Mouse (Mus musculus): ENCODE results near the gene Stk11.
A peak's percentile ranks its signal among the peaks of the same experiment; 100 is the strongest.
"Not testable (repeated sequence)": the region's sequence is repeated elsewhere in the genome, so short reads cannot be mapped to it uniquely, and the experiment has no call there.

Stk11 gene

GRCm38 (mm10) chr10:80159561-80160454 lies 44.2 kb downstream of the Stk11 start:
- DNase-seq: peak; percentile 99

GRCm38 (mm10) chr10:80160455-80161371 lies 45.1 kb downstream of the Stk11 start:
- DNase-seq: peak; percentile 64

GRCm38 (mm10) chr10:80161522-80162242 lies 46.1 kb downstream of the Stk11 start:
- DNase-seq: no peak

- DNase-seq: no peak
Observed at GRCm38 (mm10) chr10:80162243-80162608, 46.6 kb downstream of the Stk11 start.

- no peak for DNase-seq
Observed at GRCm38 (mm10) chr10:80162716-80163299, 47.2 kb downstream of the Stk11 start.

GRCm38 (mm10) chr10:80163721-80164120 lies 48.1 kb downstream of the Stk11 start:
- no peak for DNase-seq

GRCm38 (mm10) chr10:80164161-80164997 lies 48.8 kb downstream of the Stk11 start:
- peak; percentile 53 for DNase-seq

- peak; percentile 94 for DNase-seq
Observed at GRCm38 (mm10) chr10:80164998-80165344, 49.4 kb downstream of the Stk11 start.

- DNase-seq: no peak
Observed at GRCm38 (mm10) chr10:80165392-80166128, 50.0 kb downstream of the Stk11 start, which contains the start of gene Cirbp. Cirbp (plus strand) TSS chr10:80165985.

- not testable (repeated sequence) for DNase-seq
Observed at GRCm38 (mm10) chr10:80166136-80166535, 50.5 kb downstream of the Stk11 start.

- DNase-seq: peak; percentile 98
Observed at GRCm38 (mm10) chr10:80167460-80168037, 51.9 kb downstream of the Stk11 start.

GRCm38 (mm10) chr10:80168038-80168661 lies 52.5 kb downstream of the Stk11 start:
- peak; percentile 90 for DNase-seq

- DNase-seq: no peak
Observed at GRCm38 (mm10) chr10:80169070-80169469, 53.5 kb downstream of the Stk11 start.

GRCm38 (mm10) chr10:80169651-80170050 lies 54.0 kb downstream of the Stk11 start:
- no peak for DNase-seq

- DNase-seq: no peak
Observed at GRCm38 (mm10) chr10:80170052-80170451, 54.4 kb downstream of the Stk11 start.

GRCm38 (mm10) chr10:80170601-80171021 lies 55.0 kb downstream of the Stk11 start:
- no peak for DNase-seq

GRCm38 (mm10) chr10:80171252-80171651 lies 55.6 kb downstream of the Stk11 start:
- no peak for DNase-seq

- DNase-seq: no peak
Observed at GRCm38 (mm10) chr10:80171760-80172526, 56.3 kb downstream of the Stk11 start.
